Mouse (Mus musculus) heart, embryonic 15.5 days (tissue): ENCODE measurements around the gene Mllt10. TPM values are rescaled to one million over a fixed set of nuclear protein-coding genes. Genes with fewer than 3 reads are reported as not detected.
"Not testable (repeated sequence)": the region's sequence is repeated elsewhere in the genome, so short reads cannot be mapped to it uniquely, and the experiment has no call there.

Source experiments
- ATAC-seq: fragments of 200-750 bp; cut with Nextera tagmentation; replicated peaks from 2 replicates; pipeline ENCODE4 v1.8.0; 2017; ENCODE audit warnings: low read depth, moderate TSS enrichment; ENCODE audit not compliant: insufficient number of reproducible peaks, insufficient read depth, low FRiP score
- H3K27ac ChIP-seq: fragments of 300-500 bp; sonication (generic); 2 replicates; pipeline ENCODE4 v1.5.1; 2015; ENCODE audit warnings: mild to moderate bottlenecking, inconsistent platforms
- H3K27me3 ChIP-seq: fragments of 300-500 bp; sonication (generic); 2 replicates; pipeline ENCODE4 v1.6.1; 2015; ENCODE audit warnings: inconsistent platforms
- H3K36me3 ChIP-seq: fragments of 300-500 bp; sonication (generic); 2 replicates; pipeline ENCODE4 v1.6.1; 2015; ENCODE audit warnings: mild to moderate bottlenecking, inconsistent platforms
- H3K4me1 ChIP-seq: fragments of 300-500 bp; sonication (generic); replicated peaks from 2 replicates; pipeline ENCODE4 v1.6.1; 2015; ENCODE audit warnings: inconsistent platforms
- H3K4me2 ChIP-seq: fragments of 300-500 bp; sonication (generic); 2 replicates; pipeline ENCODE4 v1.6.1; 2015; ENCODE audit warnings: inconsistent platforms, mild to moderate bottlenecking, moderate library complexity
- H3K4me3 ChIP-seq: fragments of 300-500 bp; sonication (generic); 2 replicates; pipeline ENCODE4 v1.5.1; 2015; ENCODE audit warnings: mild to moderate bottlenecking, inconsistent platforms
- H3K9ac ChIP-seq: fragments of 300-500 bp; sonication (generic); 2 replicates; pipeline ENCODE4 v1.6.1; 2015; ENCODE audit warnings: mild to moderate bottlenecking, inconsistent platforms
- H3K9me3 ChIP-seq: fragments of 300-500 bp; sonication (generic); replicated peaks from 2 replicates; pipeline ENCODE4 v1.6.1; 2016; ENCODE audit warnings: inconsistent platforms
- WGBS: fragments of 180-500 bp; shearing (Covaris S2); methylation state at CpG from one replicate; pipeline ENCODE4 v1.1.7; 2015; ENCODE audit warnings: mixed read lengths; 5-methylcytosine and 5-hydroxymethylcytosine counted together
- polyA plus RNA-seq: library from polyadenylated mRNA; unstranded; fragments of >200 nt; fragmentation: Nextera tagmentation; extraction: Ambion mirVana; gene quantifications from 2 replicates; pipeline ENCODE4 v1.2.1, GENCODE M21; 2015

Gene Mllt10
- polyA plus RNA-seq, 1 experiment from 2014 or later = 36.0 TPM

GRCm38 (mm10) chr2:18064941-18065707 is 10.1 kb downstream of the Mllt10 start:
- peak overlapping the region; percentile 100 for H3K27ac ChIP-seq
- WGBS = 1% methylated on average over 70 of the region's 85 CpGs
- H3K36me3 ChIP-seq = peaks cover 7% of the 10 kb centered on the region
- H3K4me3 ChIP-seq = peak overlapping the region; percentile 87
- peak overlapping the region; percentile 97 for H3K9ac ChIP-seq
- no peaks in the 10 kb centered on the region for H3K9me3 ChIP-seq
- H3K4me1 ChIP-seq = peaks cover 12% of the 10 kb centered on the region
- ATAC-seq = peak; percentile 61
- H3K4me2 ChIP-seq = peak overlapping the region; percentile 77
- H3K27me3 ChIP-seq = no peaks in the 10 kb centered on the region

- Histone ChIP-seq H3K36me3 (peaks cover 7% of the 10 kb centered on the region), H3K9me3 (no peaks in the 10 kb centered on the region), H3K4me1 (peaks cover 12% of the 10 kb centered on the region), H3K27me3 (no peaks in the 10 kb centered on the region), H3K4me2 (peak overlapping the region; percentile 77), H3K27ac (peak overlapping the region; percentile 100), H3K9ac (peak overlapping the region; percentile 97), H3K4me3 (peak overlapping the region; percentile 87)
- 6% methylated on average over 6 of the region's 6 CpGs for WGBS
- no peak for ATAC-seq
These were observed 10.6 kb downstream of the Mllt10 start for GRCm38 (mm10) chr2:18065708-18066030.

GRCm38 (mm10) chr2:18066436-18066835 is 11.4 kb downstream of the Mllt10 start:
- peak overlapping the region; percentile 97; the same call in 1 of the 2 replicates for H3K9ac ChIP-seq
- H3K27me3 ChIP-seq = no peaks in the 10 kb centered on the region
- ATAC-seq = no peak
- H3K9me3 ChIP-seq = no peaks in the 10 kb centered on the region
- peak overlapping the region; percentile 87; the same call in 1 of the 2 replicates for H3K4me3 ChIP-seq
- peaks cover 12% of the 10 kb centered on the region for H3K4me1 ChIP-seq
- peak overlapping the region; percentile 77 for H3K4me2 ChIP-seq
- peaks cover 7% of the 10 kb centered on the region for H3K36me3 ChIP-seq
- peak overlapping the region; percentile 100 for H3K27ac ChIP-seq

- Histone ChIP-seq H3K4me3 (no peak overlapping the region), H3K36me3 (peaks cover 16% of the 10 kb centered on the region), H3K9ac (no peak overlapping the region), H3K9me3 (no peaks in the 10 kb centered on the region), H3K27ac (no peak overlapping the region), H3K4me1 (peaks cover 12% of the 10 kb centered on the region), H3K27me3 (no peaks in the 10 kb centered on the region), H3K4me2 (no peak overlapping the region)
- ATAC-seq = no peak
- 85% methylated on average over 4 of the region's 4 CpGs for WGBS
These were observed 13.2 kb downstream of the Mllt10 start for GRCm38 (mm10) chr2:18068071-18068796.

- WGBS = 94% methylated on average over 2 of the region's 2 CpGs
These were observed 16.9 kb downstream of the Mllt10 start for GRCm38 (mm10) chr2:18071947-18072346.

GRCm38 (mm10) chr2:18080182-18080860 is 25.3 kb downstream of the Mllt10 start:
- Histone ChIP-seq H3K36me3 (peaks cover 51% of the 10 kb centered on the region), H3K4me2 (no peak overlapping the region), H3K9me3 (no peaks in the 10 kb centered on the region), H3K4me3 (no peak overlapping the region), H3K27ac (no peak overlapping the region), H3K4me1 (no peaks in the 10 kb centered on the region), H3K9ac (no peak overlapping the region), H3K27me3 (no peaks in the 10 kb centered on the region)
- ATAC-seq = no peak
- 85% methylated on average over 2 of the region's 2 CpGs for WGBS

More at GRCm38 (mm10) chr2:18071947-18072346, 16.9 kb downstream of the Mllt10 start:
- Histone ChIP-seq H3K27me3 (no peaks in the 10 kb centered on the region), H3K4me3 (no peak overlapping the region), H3K9ac (no peak overlapping the region), H3K9me3 (no peaks in the 10 kb centered on the region), H3K4me1 (no peaks in the 10 kb centered on the region), H3K36me3 (peaks cover 44% of the 10 kb centered on the region), H3K27ac (no peak overlapping the region), H3K4me2 (no peak overlapping the region)
- no peak for ATAC-seq

- H3K36me3 ChIP-seq = peaks cover 77% of the 10 kb centered on the region
- not testable (repeated sequence) for H3K4me3 ChIP-seq, H3K4me1 ChIP-seq, H3K9ac ChIP-seq, H3K9me3 ChIP-seq, H3K27ac ChIP-seq, H3K27me3 ChIP-seq, ATAC-seq, H3K4me2 ChIP-seq
- 85% methylated on average over 3 of the region's 3 CpGs for WGBS
These were observed 32.7 kb downstream of the Mllt10 start for GRCm38 (mm10) chr2:18087695-18088094.

- no peaks in the 10 kb centered on the region for H3K27me3 ChIP-seq
- ATAC-seq = no peak
- H3K27ac ChIP-seq = peak overlapping the region; percentile 18
- 88% methylated on average over 1 of the region's 1 CpGs for WGBS
- peaks cover 4% of the 10 kb centered on the region; the same call in 1 of the 2 replicates for H3K4me1 ChIP-seq
- no peaks in the 10 kb centered on the region for H3K9me3 ChIP-seq
- H3K4me3 ChIP-seq = no peak overlapping the region
- no peak overlapping the region for H3K9ac ChIP-seq
- no peak overlapping the region for H3K4me2 ChIP-seq
- peaks cover 39% of the 10 kb centered on the region for H3K36me3 ChIP-seq
These were observed 38.8 kb downstream of the Mllt10 start for GRCm38 (mm10) chr2:18093858-18094257.

- Histone ChIP-seq H3K4me1 (peaks cover 4% of the 10 kb centered on the region; the same call in 1 of the 2 replicates), H3K4me3 (no peak overlapping the region), H3K9ac (no peak overlapping the region), H3K9me3 (no peaks in the 10 kb centered on the region), H3K27ac (peak overlapping the region; percentile 18), H3K4me2 (no peak overlapping the region), H3K27me3 (no peaks in the 10 kb centered on the region), H3K36me3 (peaks cover 35% of the 10 kb centered on the region)
- no peak for ATAC-seq
These were observed 39.3 kb downstream of the Mllt10 start for GRCm38 (mm10) chr2:18094319-18094718.

- no peak overlapping the region for H3K27ac ChIP-seq
- H3K4me3 ChIP-seq = no peak overlapping the region
- 66% methylated on average over 2 of the region's 2 CpGs for WGBS
- H3K36me3 ChIP-seq = peaks cover 34% of the 10 kb centered on the region
- no peak overlapping the region for H3K4me2 ChIP-seq
- peaks cover 4% of the 10 kb centered on the region; the same call in 1 of the 2 replicates for H3K4me1 ChIP-seq
- no peak for ATAC-seq
- H3K9me3 ChIP-seq = no peaks in the 10 kb centered on the region
- H3K27me3 ChIP-seq = no peaks in the 10 kb centered on the region
- H3K9ac ChIP-seq = no peak overlapping the region
These were observed 40.8 kb downstream of the Mllt10 start for GRCm38 (mm10) chr2:18095804-18096203.

GRCm38 (mm10) chr2:18100914-18101313 is 45.9 kb downstream of the Mllt10 start:
- peaks cover 21% of the 10 kb centered on the region; the same call in 1 of the 2 replicates for H3K36me3 ChIP-seq
- no peaks in the 10 kb centered on the region for H3K27me3 ChIP-seq
- H3K4me3 ChIP-seq = no peak overlapping the region
- ATAC-seq = no peak
- 91% methylated on average over 2 of the region's 2 CpGs for WGBS
- H3K4me1 ChIP-seq = no peaks in the 10 kb centered on the region
- H3K9me3 ChIP-seq = no peaks in the 10 kb centered on the region
- H3K9ac ChIP-seq = no peak overlapping the region
- no peak overlapping the region for H3K27ac ChIP-seq
- no peak overlapping the region for H3K4me2 ChIP-seq
